Comparison of ENCODE assay signal across 8 mouse cellular contexts in genomic region chrX:36808318-36808683, GRCm38 (mm10). TPM values are rescaled to one million over a fixed set of nuclear protein-coding genes. Genes with fewer than 3 reads are reported as not detected.
DNase-seq lines count a peak whose midpoint lies in the region; ATAC-seq and TF ChIP-seq lines count a peak whose summit lies in the region.

No protein-coding gene starts in this region.

- H3K9ac ChIP-seq in heart, embryonic 16.5 days (ENCODE audit: low read length) = peak overlapping the region; percentile 70; the same call in 1 of the 2 replicates
- H3K9ac ChIP-seq in MEL (ENCODE audit: control insufficient read depth, low read depth, low read length, poor library complexity, severe bottlenecking) = peak overlapping the region; percentile 64

- intact Hi-C loops in left cerebral cortex, postnatal 25 days (cut with DNase I) = loop anchor here (5.0 to 10.0 kb wide), 3 partner anchors 96 to 276 kb away; partner anchors contain the start of genes Nkrf and Rpl39

- H3K36me3 ChIP-seq in heart, embryonic 16.5 days (ENCODE audit: control insufficient read depth, insufficient read depth) = no peaks in the 10 kb centered on the region
- peaks cover 0 to 2% of the 10 kb centered on the region in 2 experiments; a peak in 2 of 4 replicates for H3K36me3 ChIP-seq in MEL (ENCODE audit: control insufficient read depth in 1 of 2, insufficient read depth in 2 of 2, low read length in 2 of 2)
- H3K36me3 ChIP-seq in hindbrain, embryonic 10.5 days = no peaks in the 10 kb centered on the region

- H3K27me3 ChIP-seq in heart, embryonic 16.5 days (ENCODE audit: control insufficient read depth, insufficient read depth, low read length) = no peaks in the 10 kb centered on the region
- H3K27me3 ChIP-seq in MEL (ENCODE audit: control insufficient read depth in 1 of 2, insufficient read depth in 2 of 2, low read length in 2 of 2) = no peaks in the 10 kb centered on the region
- H3K27me3 ChIP-seq in hindbrain, embryonic 10.5 days (ENCODE audit: insufficient read depth, poor library complexity, severe bottlenecking) = no peaks in the 10 kb centered on the region

- 50% methylated on average over 6 of the region's 6 CpGs for WGBS in heart, embryonic 16.5 days
- WGBS in hindbrain, embryonic 10.5 days = 77% methylated on average over 6 of the region's 6 CpGs

- no peak for ATAC-seq in heart, embryonic 16.5 days (replicated peaks; ENCODE audit: extremely low read depth, insufficient read depth, low FRiP score)
- ATAC-seq in megakaryocyte-erythroid progenitor cell, adult 5-6 weeks (replicated peaks; ENCODE audit: low FRiP score, low TSS enrichment, poor library complexity, severe bottlenecking) = peak; percentile 18
- no peak for ATAC-seq in erythroid progenitor cell, adult 5-6 weeks (replicated peaks; ENCODE audit: low FRiP score, poor library complexity, severe bottlenecking)

- H3K4me3 ChIP-seq in heart, embryonic 16.5 days (ENCODE audit: low read length) = peak overlapping the region; percentile 47
- peak overlapping the region; percentile 17 to 40; a peak in 1 of 4 replicates for H3K4me3 ChIP-seq in MEL (ENCODE audit: control insufficient read depth in 1 of 2, insufficient read depth in 1 of 2, low read depth in 2 of 2, low read length in 2 of 2)
- H3K4me3 ChIP-seq in hindbrain, embryonic 10.5 days = peak overlapping the region; percentile 43

- no peak for TF ChIP-seq CTCF in MEL (IDR thresholded peaks at IDR 0.05 in 2 of 3, conservative IDR thresholded peaks at IDR 0.05 in 1 of 3; ENCODE audit: control insufficient read depth in 1 of 3, insufficient read depth in 1 of 3, low read depth in 2 of 3, low read length in 3 of 3, poor library complexity in 1 of 3, severe bottlenecking in 1 of 3)

- no peaks in the 10 kb centered on the region for H3K9me3 ChIP-seq in heart, embryonic 16.5 days (replicated peaks; ENCODE audit: control insufficient read depth, low read length)
- no peaks in the 10 kb centered on the region for H3K9me3 ChIP-seq in MEL (replicated peaks; ENCODE audit: insufficient read depth, low read length)
- no peaks in the 10 kb centered on the region for H3K9me3 ChIP-seq in hindbrain, embryonic 10.5 days

- TF ChIP-seq EP300 in MEL (IDR thresholded peaks at IDR 0.05; ENCODE audit: low read depth in 1 of 2, low read length in 2 of 2) = no peak

- TF ChIP-seq POLR2A in MEL (IDR thresholded peaks at IDR 0.05; ENCODE audit: control insufficient read depth in 1 of 2, insufficient read depth in 1 of 2, low read depth in 1 of 2, low read length in 2 of 2, poor library complexity in 1 of 2) = no peak

- no peak for TF ChIP-seq RAD21 in MEL (IDR thresholded peaks at IDR 0.05; ENCODE audit: low read depth, low read length)

- H3K27ac ChIP-seq in heart, embryonic 16.5 days (ENCODE audit: low read length) = peak overlapping the region; percentile 64
- H3K27ac ChIP-seq in MEL (ENCODE audit: control insufficient read depth, low read depth, low read length) = peak overlapping the region; percentile 82
- H3K27ac ChIP-seq in hindbrain, embryonic 10.5 days = peak overlapping the region; percentile 85

- no peak for DNase-seq in heart, adult 11 months
- DNase-seq in MEL (ENCODE audit: low read depth, low spot score) = no peak
- no peak for DNase-seq in hindbrain, embryonic 10.5 days (ENCODE audit: low spot score)
- no peak for DNase-seq in left cerebral cortex, postnatal 25 days (ENCODE audit: low spot score in 2 of 2)
- DNase-seq in layer of hippocampus, adult 9-10 months (ENCODE audit: low spot score) = no peak

- peaks cover 7% of the 10 kb centered on the region; the same call in 1 of the 2 replicates for H3K4me1 ChIP-seq in heart, embryonic 16.5 days (ENCODE audit: control insufficient read depth, insufficient read depth, low read length)
- H3K4me1 ChIP-seq in MEL (ENCODE audit: control insufficient read depth in 1 of 2, insufficient read depth in 2 of 2, low read length in 2 of 2) = peaks cover 0 to 8% of the 10 kb centered on the region in 2 experiments; a peak in 2 of 4 replicates
- peaks cover 10% of the 10 kb centered on the region; the same call in 1 of the 2 replicates for H3K4me1 ChIP-seq in hindbrain, embryonic 10.5 days (replicated peaks)

- H3K79me2 ChIP-seq in MEL (ENCODE audit: control insufficient read depth, insufficient read depth, low read length, poor library complexity) = no peaks in the 10 kb centered on the region

- peak overlapping the region; percentile 64 for H3K4me2 ChIP-seq in heart, embryonic 16.5 days (ENCODE audit: low read depth, low read length)

TF ChIP-seq in MEL, 35 proteins besides CTCF, POLR2A, EP300 and RAD21:
- TF ChIP-seq MEF2A (IDR thresholded peaks at IDR 0.05; ENCODE audit: extremely low read depth, insufficient replicate concordance, low read depth, low read length, poor library complexity, severe bottlenecking) (no peak), MYB (IDR thresholded peaks at IDR 0.05; ENCODE audit: low read depth, low read length) (no peak), RCOR1 (IDR thresholded peaks at IDR 0.05; ENCODE audit: low read depth, low read length) (no peak), NELFE (IDR thresholded peaks at IDR 0.05; ENCODE audit: low read depth, low read length) (peak; percentile 43; the same call in 1 of the 2 replicates), BHLHE40 (IDR thresholded peaks at IDR 0.05; ENCODE audit: borderline replicate concordance, low read depth, low read length) (no peak), TAL1 (IDR thresholded peaks at IDR 0.05; ENCODE audit: low read length) (no peak), SIN3A (IDR thresholded peaks at IDR 0.05; ENCODE audit: low read length) (no peak), MYC (IDR thresholded peaks at IDR 0.05; ENCODE audit: low read depth, low read length) (no peak), UBTF (IDR thresholded peaks at IDR 0.05; ENCODE audit: borderline replicate concordance, insufficient read depth, low read depth, low read length) (no peak)

RNA-seq across cellular contexts. Expression of gene Slc25a5, which starts 12.8 kb away (rescaled TPM):
- 1,229 and 1,290 TPM in 2 replicates for polyA plus RNA-seq in heart, embryonic 16.5 days (2015; fragmentation: Nextera tagmentation; extraction: Ambion mirVana)
- total RNA-seq in MEL (2012; rRNA removed) = 704 and 776 TPM in 2 replicates
- polyA plus RNA-seq in MEL (2012; ENCODE audit: insufficient read depth in 1 of 2, insufficient read length in 2 of 2, low read depth in 1 of 2, low replicate concordance in 2 of 2, missing spikeins in 1 of 2) = 1,000 to 10,000 TPM in 1 of 2 experiments, 100 to 1,000 TPM in 1; 263 to 1,006 TPM
- polyA plus RNA-seq in hindbrain, embryonic 10.5 days (2016; fragmentation: Nextera tagmentation; extraction: Ambion mirVana) = 803 and 848 TPM in 2 replicates
- total RNA-seq in megakaryocyte-erythroid progenitor cell, adult 5-6 weeks (2014; fragmentation: Nextera tagmentation) = 645 and 809 TPM in 2 replicates
- total RNA-seq in megakaryocyte-erythroid progenitor cell, adult 5-6 weeks (2017) = 912 and 1,001 TPM in 2 replicates
- 208 and 285 TPM in 2 replicates for total RNA-seq in erythroid progenitor cell, adult 5-6 weeks (2015; ENCODE audit: low replicate concordance)
- 144 and 176 TPM in 2 replicates for total RNA-seq in erythroid progenitor cell, adult 5-6 weeks (2017; ENCODE audit: low replicate concordance)
- 100 to 1,000 TPM; 343 to 350 TPM for total RNA-seq in left cerebral cortex, postnatal 25 days (2021)
